Mouse (Mus musculus) erythroblast, embryonic 14.5 days (primary cell): ENCODE data around the gene Ghr. TPM values are rescaled to one million over a fixed set of nuclear protein-coding genes. Genes with fewer than 3 reads are reported as not detected.

Source experiments
- H3K27me3 ChIP-seq: 2 replicates; pipeline ENCODE4 v1.6.1; 2012; ENCODE audit warnings: inconsistent platforms; ENCODE audit not compliant: control insufficient read depth
- H3K36me3 ChIP-seq: 2 replicates; pipeline ENCODE4 v1.6.1; 2012; ENCODE audit warnings: mild to moderate bottlenecking, inconsistent platforms; ENCODE audit not compliant: control insufficient read depth
- H3K4me1 ChIP-seq: 2 replicates; pipeline ENCODE4 v1.6.1; 2012; ENCODE audit warnings: inconsistent platforms; ENCODE audit not compliant: control insufficient read depth
- H3K4me3 ChIP-seq: replicated peaks from 2 replicates; pipeline ENCODE3; 2012; ENCODE audit warnings: moderate library complexity, mild to moderate bottlenecking, inconsistent platforms
- H3K9me3 ChIP-seq: 2 replicates; pipeline ENCODE4 v1.6.1; 2012; ENCODE audit warnings: low read length, inconsistent platforms, mixed read lengths; ENCODE audit not compliant: control insufficient read depth
- GATA1 ChIP-seq: IDR thresholded peaks from 2 replicates; pipeline ENCODE4 v1.6.1; 2012; ENCODE audit warnings: low read length, inconsistent platforms, mixed read lengths
- TAL1 ChIP-seq: IDR thresholded peaks from 3 replicates; pipeline ENCODE4 v1.6.1; 2012; ENCODE audit warnings: low read length, inconsistent platforms, mixed read lengths
- polyA plus RNA-seq: library from polyadenylated mRNA; stranded (reverse); fragments of >175 nt; gene quantifications from 2 replicates; pipeline ENCODE4 v1.2.3, GENCODE M21; 2012

The Ghr gene
- polyA plus RNA-seq, 1 experiment: not detected

- TF ChIP-seq TAL1 (no peak), GATA1 (no peak)
- H3K27me3 ChIP-seq: no peaks in the 10 kb centered on the region
- no peaks in the 10 kb centered on the region for H3K4me1 ChIP-seq
- no peaks in the 10 kb centered on the region for H3K9me3 ChIP-seq
- no peaks in the 10 kb centered on the region; the same call in 1 of the 2 replicates for H3K36me3 ChIP-seq
- H3K4me3 ChIP-seq: no peak overlapping the region
These were observed 241.3 kb downstream of the Ghr start for GRCm38 (mm10) chr15:3341806-3342582.

GRCm38 (mm10) chr15:3339847-3340246 is 243.4 kb downstream of the Ghr start:
- H3K4me1 ChIP-seq: no peaks in the 10 kb centered on the region
- no peak for TF ChIP-seq TAL1
- TF ChIP-seq GATA1: no peak
- H3K27me3 ChIP-seq: no peaks in the 10 kb centered on the region
- H3K9me3 ChIP-seq: no peaks in the 10 kb centered on the region
- H3K36me3 ChIP-seq: no peaks in the 10 kb centered on the region; the same call in 1 of the 2 replicates
- no peak overlapping the region for H3K4me3 ChIP-seq

- Histone ChIP-seq H3K9me3 (no peaks in the 10 kb centered on the region), H3K4me3 (no peak overlapping the region), H3K27me3 (no peaks in the 10 kb centered on the region), H3K4me1 (no peaks in the 10 kb centered on the region), H3K36me3 (no peaks in the 10 kb centered on the region; the same call in 1 of the 2 replicates)
- no peak for TF ChIP-seq TAL1
- TF ChIP-seq GATA1: no peak
These were observed 250.8 kb downstream of the Ghr start for GRCm38 (mm10) chr15:3332517-3332916.

GRCm38 (mm10) chr15:3331813-3332212 is 251.5 kb downstream of the Ghr start:
- H3K4me3 ChIP-seq: no peak overlapping the region

GRCm38 (mm10) chr15:3330291-3330690 is 253.0 kb downstream of the Ghr start:
- TF ChIP-seq GATA1: no peak
- TF ChIP-seq TAL1: no peak
- H3K4me1 ChIP-seq: no peaks in the 10 kb centered on the region
- no peaks in the 10 kb centered on the region for H3K27me3 ChIP-seq
- no peak overlapping the region for H3K4me3 ChIP-seq
- H3K36me3 ChIP-seq: no peaks in the 10 kb centered on the region
- no peaks in the 10 kb centered on the region for H3K9me3 ChIP-seq

More at GRCm38 (mm10) chr15:3331813-3332212, 251.5 kb downstream of the Ghr start:
- H3K27me3 ChIP-seq: no peaks in the 10 kb centered on the region
- H3K9me3 ChIP-seq: no peaks in the 10 kb centered on the region
- no peak for TF ChIP-seq TAL1
- TF ChIP-seq GATA1: no peak
- no peaks in the 10 kb centered on the region for H3K36me3 ChIP-seq
- no peaks in the 10 kb centered on the region for H3K4me1 ChIP-seq

- Histone ChIP-seq H3K4me1 (no peaks in the 10 kb centered on the region), H3K9me3 (peaks cover 3% of the 10 kb centered on the region; the same call in 1 of the 2 replicates), H3K27me3 (no peaks in the 10 kb centered on the region), H3K4me3 (no peak overlapping the region), H3K36me3 (no peaks in the 10 kb centered on the region; the same call in 1 of the 2 replicates)
- TF ChIP-seq TAL1 (no peak), GATA1 (no peak)
These were observed 260.3 kb downstream of the Ghr start for GRCm38 (mm10) chr15:3323041-3323440.

- Histone ChIP-seq H3K9me3 (peaks cover 3% of the 10 kb centered on the region; the same call in 1 of the 2 replicates), H3K36me3 (no peaks in the 10 kb centered on the region; the same call in 1 of the 2 replicates), H3K4me3 (no peak overlapping the region), H3K27me3 (no peaks in the 10 kb centered on the region), H3K4me1 (no peaks in the 10 kb centered on the region)
- TF ChIP-seq TAL1 (no peak), GATA1 (no peak)
These were observed 263.4 kb downstream of the Ghr start for GRCm38 (mm10) chr15:3319929-3320328.

GRCm38 (mm10) chr15:3316617-3317016 is 266.7 kb downstream of the Ghr start:
- Histone ChIP-seq H3K36me3 (no peaks in the 10 kb centered on the region; the same call in 1 of the 2 replicates), H3K27me3 (no peaks in the 10 kb centered on the region), H3K9me3 (peaks cover 3% of the 10 kb centered on the region; the same call in 1 of the 2 replicates), H3K4me3 (no peak overlapping the region), H3K4me1 (no peaks in the 10 kb centered on the region)
- TF ChIP-seq GATA1 (no peak), TAL1 (no peak)

- H3K4me1 ChIP-seq: no peaks in the 10 kb centered on the region
- TF ChIP-seq GATA1 (no peak), TAL1 (no peak)
- H3K9me3 ChIP-seq: no peaks in the 10 kb centered on the region
- H3K27me3 ChIP-seq: no peaks in the 10 kb centered on the region
- H3K4me3 ChIP-seq: no peak overlapping the region
- H3K36me3 ChIP-seq: no peaks in the 10 kb centered on the region
These were observed 270.4 kb downstream of the Ghr start for GRCm38 (mm10) chr15:3312937-3313336.

GRCm38 (mm10) chr15:3309856-3310255 is 273.4 kb downstream of the Ghr start:
- no peaks in the 10 kb centered on the region for H3K4me1 ChIP-seq
- TF ChIP-seq GATA1: no peak
- no peak for TF ChIP-seq TAL1
- no peaks in the 10 kb centered on the region for H3K36me3 ChIP-seq
- H3K27me3 ChIP-seq: no peaks in the 10 kb centered on the region
- no peak overlapping the region for H3K4me3 ChIP-seq
- no peaks in the 10 kb centered on the region for H3K9me3 ChIP-seq
